Mouse (Mus musculus): ENCODE results near the gene Olfr1082.
"Not testable (repeated sequence)": the region's sequence is repeated elsewhere in the genome, so short reads cannot be mapped to it uniquely, and the experiment has no call there.

Olfr1082 gene

DNA sequence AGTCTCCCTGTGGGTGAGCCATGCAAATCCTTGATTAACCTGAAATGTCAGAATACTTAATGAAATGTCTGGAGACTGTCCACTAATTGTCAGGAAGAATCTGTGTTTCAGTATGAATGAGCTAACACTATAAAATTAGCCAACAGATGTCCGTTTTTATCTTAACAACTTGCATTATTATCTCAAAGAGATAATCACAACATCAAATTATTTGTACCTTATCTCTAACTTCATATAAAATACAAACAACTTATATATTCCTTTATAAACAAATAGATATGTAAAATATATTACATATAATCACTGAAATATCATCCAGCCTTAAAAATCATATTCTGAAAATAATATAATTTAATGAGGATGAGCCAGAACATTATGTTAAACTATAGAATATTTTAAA, at the start of gene Olfr1082:
Olfr1082 (minus strand) TSS at position 101 of the 400 bp plus-strand sequence.
- not testable (repeated sequence) for DNase-seq (ENCODE audit: low spot score in 2 of 2)

GRCm38 (mm10) chr2:86639625-86640024, 40.9 kb upstream of the Olfr1082 start, which contains the start of gene Olfr1084:
Gene Olfr1084 (minus strand): TSS chr2:86639725.
- not testable (repeated sequence) for DNase-seq (ENCODE audit: low spot score in 2 of 2)

GRCm38 (mm10) chr2:86558135-86558534, 40.6 kb downstream of the Olfr1082 start, which contains the start of gene Olfr1080:
Gene Olfr1080 (minus strand): TSS chr2:86558235.
- DNase-seq (ENCODE audit: low spot score in 2 of 2) = not testable (repeated sequence)

All from frontal cortex, postnatal 14 days (tissue).